Mouse (Mus musculus) embryo, embryonic 10.5 days (tissue): ENCODE measurements around the gene Npy2r.

Experiments used
- DNase-seq: peaks from one replicate; pipeline ENCODE4 v3.0.0-alpha.2; 2015; ENCODE audit warnings: low spot score

The Npy2r gene

DNA sequence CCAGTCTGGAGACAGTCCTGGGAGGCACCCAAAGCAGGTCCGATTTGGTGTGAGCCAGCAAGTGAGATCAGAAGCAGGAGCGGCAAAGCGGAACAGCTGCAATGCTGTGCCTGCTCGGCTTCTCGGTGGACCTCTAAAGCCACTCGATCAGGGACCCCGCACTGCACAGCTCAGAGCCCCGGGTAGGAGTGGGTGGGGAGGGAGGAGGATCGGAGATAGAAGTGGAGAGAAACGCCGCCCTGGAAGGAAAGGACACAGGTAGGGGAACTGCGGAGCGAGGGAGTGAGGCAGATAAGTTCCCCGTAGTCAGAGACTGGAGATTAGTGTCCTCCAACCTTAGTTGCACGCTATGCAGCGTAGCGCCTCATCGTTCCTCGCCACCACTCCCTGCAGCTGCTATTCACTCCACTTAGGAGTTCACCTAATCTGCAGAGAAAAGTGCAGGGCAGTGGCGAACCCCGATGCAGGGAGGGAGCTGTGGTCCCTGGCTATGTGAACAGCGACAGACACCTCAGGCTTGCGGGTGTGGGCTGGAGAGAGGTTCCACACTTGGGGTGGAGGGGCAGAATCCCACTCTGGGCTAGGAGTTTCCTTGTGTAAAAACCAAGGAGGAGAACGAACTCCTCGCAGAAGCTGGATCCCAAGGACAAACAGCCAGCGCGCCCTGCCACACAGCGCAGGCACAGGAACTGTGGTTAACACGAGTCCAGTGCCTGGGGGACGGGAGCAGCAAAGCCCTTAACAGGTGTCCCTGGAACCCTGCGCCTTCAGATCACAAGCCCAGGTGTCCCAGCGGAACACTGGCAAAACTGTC lies at the start of gene Npy2r:
Gene Npy2r (minus strand): TSS at position 177 of the 814 bp plus-strand sequence.
- peak; percentile 59 for DNase-seq

DNA sequence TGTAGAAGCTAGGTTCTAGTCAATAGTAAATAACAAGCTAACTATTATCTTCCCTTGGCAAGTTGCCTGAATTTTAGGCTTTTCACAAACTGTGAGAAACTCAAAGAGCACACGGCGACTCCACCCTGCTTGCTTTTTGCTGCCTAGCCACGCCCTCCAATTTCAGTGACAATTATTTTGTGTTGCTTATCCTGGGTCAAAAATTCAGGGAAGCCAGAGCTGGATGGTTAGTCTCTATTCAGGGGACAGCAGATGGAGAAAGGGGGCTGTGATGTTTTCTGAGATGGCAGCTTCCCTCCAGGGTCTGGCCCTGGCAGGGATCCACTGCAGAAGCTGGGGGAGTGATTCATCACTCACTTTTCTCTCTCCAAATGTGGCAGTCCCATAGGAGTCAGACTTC lies 9.9 kb upstream of the Npy2r start:
- DNase-seq, result no peak

DNA sequence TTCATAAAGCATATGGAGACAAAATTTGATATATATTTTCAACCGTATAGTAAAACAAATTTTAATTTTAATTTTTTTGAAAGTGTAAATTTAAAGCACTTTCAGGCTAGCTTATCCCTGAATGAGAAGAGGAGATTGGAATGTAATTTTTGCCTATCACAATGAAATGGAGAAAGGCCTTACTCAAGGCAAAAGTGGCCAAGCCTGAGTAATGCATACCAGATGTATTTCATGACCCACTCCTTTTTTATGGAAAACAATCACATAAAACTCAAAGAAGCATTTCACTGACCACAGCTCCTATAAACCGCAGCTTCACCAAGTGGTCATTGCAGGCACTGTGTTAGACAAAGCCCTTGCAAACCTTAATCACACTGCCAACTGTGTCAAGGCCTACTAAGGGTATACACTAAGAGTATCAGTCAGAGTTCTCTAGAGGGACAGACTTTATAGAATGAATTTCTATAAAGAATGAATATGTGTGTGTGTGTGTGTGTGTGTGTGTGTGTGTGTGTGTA lies 8.5 kb upstream of the Npy2r start:
- no peak for DNase-seq

DNA sequence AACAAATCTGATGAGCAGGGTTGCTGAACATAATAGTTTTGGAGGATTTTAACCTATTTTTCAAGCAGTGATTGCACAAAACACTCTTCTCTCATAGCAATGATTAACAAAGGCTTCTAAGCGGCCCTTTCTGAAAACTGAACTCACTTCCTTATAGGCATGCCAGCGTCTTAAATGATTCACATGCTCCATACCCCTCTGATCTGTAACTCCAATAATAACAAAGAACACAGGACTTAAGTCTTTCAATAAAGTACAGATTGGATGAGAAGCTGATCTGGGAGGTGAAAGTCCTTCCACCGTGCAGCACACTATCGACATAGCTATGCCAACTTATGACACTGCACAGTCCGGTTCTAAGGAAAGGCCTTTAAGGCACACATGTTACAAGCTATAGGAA lies 2.0 kb upstream of the Npy2r start:
- no peak for DNase-seq

DNA sequence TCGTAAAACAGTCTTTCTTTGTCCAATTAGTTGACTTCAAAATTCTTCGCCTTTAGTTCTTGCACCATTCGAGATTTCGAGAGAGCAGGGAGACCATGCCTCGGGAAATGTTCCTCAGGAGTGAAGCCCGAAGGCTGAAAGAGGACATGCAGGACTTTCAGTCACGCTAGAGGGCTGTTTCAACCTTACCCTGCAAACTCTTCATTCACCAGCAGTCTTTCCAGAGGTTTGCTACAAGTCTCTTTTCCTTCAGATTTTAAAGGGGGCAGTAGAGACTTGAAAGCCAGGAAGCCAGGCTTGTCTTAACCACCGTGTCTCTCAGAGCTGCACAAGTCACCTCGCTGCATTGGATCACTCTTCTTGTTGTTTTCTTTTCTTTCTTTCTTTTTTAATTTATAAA lies 869 bp upstream of the Npy2r start:
- peak; percentile 69 for DNase-seq

DNA sequence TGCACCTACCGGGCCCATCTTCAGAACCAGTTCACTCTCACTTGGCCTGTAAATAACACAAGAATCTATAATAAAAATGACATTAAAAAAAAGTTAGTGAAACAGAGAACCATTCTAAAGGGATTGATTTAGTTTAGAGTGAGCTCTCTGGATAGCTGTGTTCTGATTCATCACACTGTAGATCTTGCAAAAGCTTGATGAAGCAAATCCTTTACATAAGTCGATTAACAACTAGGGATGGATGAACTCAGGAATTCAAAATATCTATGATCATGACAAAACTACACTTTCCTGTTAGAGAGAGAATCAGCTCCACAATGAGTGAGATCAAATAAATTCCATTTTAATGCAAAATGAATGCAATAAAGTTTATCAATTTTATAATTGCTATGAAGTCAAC lies 6.4 kb downstream of the Npy2r start:
- no peak for DNase-seq

DNA sequence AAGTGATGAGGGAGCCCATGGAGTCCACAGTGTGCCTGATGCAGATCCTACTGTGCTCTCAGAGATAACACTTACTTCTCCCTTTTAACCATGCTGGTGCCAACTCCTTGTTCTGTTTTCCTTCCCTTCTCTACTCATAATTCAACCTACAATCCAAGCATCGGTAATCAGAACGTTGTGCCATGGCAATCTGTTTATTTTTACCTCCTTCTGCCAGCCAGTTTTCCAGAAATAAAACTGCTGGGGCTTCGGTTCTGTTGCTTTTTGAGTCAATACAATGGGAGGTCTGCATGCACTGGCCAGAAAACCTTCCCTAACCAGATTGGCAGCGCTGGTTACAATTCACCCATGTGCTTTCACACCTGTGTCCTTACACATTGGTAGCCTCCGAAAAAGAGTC lies 7.9 kb downstream of the Npy2r start:
- DNase-seq, result no peak

DNA sequence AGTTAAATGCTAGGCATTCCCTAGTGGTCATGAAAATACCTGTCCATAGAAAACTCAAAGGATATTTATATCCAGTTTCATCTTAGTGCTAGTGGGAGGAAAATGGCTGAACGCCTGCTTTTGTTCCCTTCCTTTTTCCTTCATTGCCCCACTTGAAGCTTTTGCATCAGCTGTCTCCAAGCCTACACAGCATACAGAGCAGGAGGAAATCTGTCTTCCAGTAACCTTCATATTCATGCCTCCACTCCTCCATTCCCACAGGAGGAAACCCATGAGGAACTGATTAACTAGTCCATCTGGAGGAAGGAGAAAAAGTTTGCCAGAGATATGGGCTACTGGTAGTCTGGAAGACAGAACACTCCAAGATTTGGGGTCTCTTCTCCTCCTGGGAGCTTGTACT lies 23.1 kb downstream of the Npy2r start:
- DNase-seq, result no peak

DNA sequence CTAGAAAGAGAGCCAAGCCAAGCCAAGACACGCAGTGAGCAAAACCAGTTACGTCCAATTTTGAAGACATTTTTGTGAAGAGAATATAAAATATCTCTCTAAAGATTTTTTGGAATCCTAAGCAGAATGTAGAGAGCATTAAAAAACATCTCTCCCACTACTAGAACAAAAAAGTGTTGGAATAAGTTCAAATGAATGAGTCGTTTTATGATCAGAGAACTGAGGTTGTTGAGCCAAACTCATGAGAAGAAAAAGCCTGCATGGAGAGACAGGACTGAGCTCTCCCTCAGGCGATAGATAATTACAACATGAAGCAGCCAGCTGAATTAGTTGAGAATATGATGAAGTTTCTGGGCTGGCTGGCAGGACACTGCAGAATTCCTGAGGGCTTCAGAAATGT lies 49.9 kb downstream of the Npy2r start:
- DNase-seq, result no peak
